Mouse (Mus musculus) lung, embryonic 14.5 days (tissue): ENCODE measurements around the gene Zfr2. TPM values are rescaled to one million over a fixed set of nuclear protein-coding genes. Genes with fewer than 3 reads are reported as not detected.

Experiments used
- ATAC-seq: fragments of 200-750 bp; cut with Nextera tagmentation; 2 replicates; pipeline ENCODE4 v1.8.0; 2017; ENCODE audit warnings: mild to moderate bottlenecking, moderate TSS enrichment, moderate library complexity; ENCODE audit not compliant: insufficient read depth
- DNase-seq: peaks from one replicate; pipeline ENCODE4 v3.0.0-alpha.2; 2015
- H3K27ac ChIP-seq: fragments of 300-500 bp; sonication (generic); 2 replicates; pipeline ENCODE4 v1.5.1; 2014; ENCODE audit warnings: low read depth, mild to moderate bottlenecking, moderate library complexity
- H3K27me3 ChIP-seq: fragments of 300-500 bp; sonication (generic); 2 replicates; pipeline ENCODE4 v1.6.1; 2014; ENCODE audit warnings: low read length, control low read depth; ENCODE audit not compliant: insufficient read depth
- H3K36me3 ChIP-seq: fragments of 300-500 bp; sonication (generic); 2 replicates; pipeline ENCODE4 v1.6.1; 2014; ENCODE audit warnings: control low read depth; ENCODE audit not compliant: insufficient read depth
- H3K4me1 ChIP-seq: fragments of 300-500 bp; sonication (generic); 2 replicates; pipeline ENCODE4 v1.6.1; 2014; ENCODE audit warnings: antibody characterized with exemption, control low read depth; ENCODE audit not compliant: insufficient read depth
- H3K4me2 ChIP-seq: fragments of 300-500 bp; sonication (generic); 2 replicates; pipeline ENCODE4 v1.6.1; 2014; ENCODE audit warnings: mild to moderate bottlenecking
- H3K4me3 ChIP-seq: fragments of 300-500 bp; sonication (generic); 2 replicates; pipeline ENCODE4 v1.5.1; 2014; ENCODE audit warnings: low read depth, low read length
- H3K9ac ChIP-seq: fragments of 300-500 bp; sonication (generic); 2 replicates; pipeline ENCODE4 v1.6.1; 2014
- H3K9me3 ChIP-seq: fragments of 300-500 bp; sonication (generic); 2 replicates; pipeline ENCODE4 v1.6.1; 2016; ENCODE audit warnings: low read depth, low read length, control low read depth
- CTCF ChIP-seq: IDR thresholded peaks from 2 replicates; pipeline ENCODE4 v1.5.1; 2016; ENCODE audit warnings: antibody characterized with exemption, low read depth
- WGBS: fragments of 180-500 bp; shearing (Covaris S2); extraction: QIAGEN DNeasy Blood & Tissue Kit; methylation state at CpG from one replicate; pipeline ENCODE4 v1.1.7; 2014; 5-methylcytosine and 5-hydroxymethylcytosine counted together
- polyA plus RNA-seq: library from polyadenylated mRNA; unstranded; fragments of >200 nt; fragmentation: Nextera tagmentation; extraction: Ambion mirVana; gene quantifications from 2 replicates; pipeline ENCODE4 v1.2.1, GENCODE M21; 2014

The Zfr2 gene
- polyA plus RNA-seq, 1 experiment from 2014 or later = 3.4 TPM

DNA sequence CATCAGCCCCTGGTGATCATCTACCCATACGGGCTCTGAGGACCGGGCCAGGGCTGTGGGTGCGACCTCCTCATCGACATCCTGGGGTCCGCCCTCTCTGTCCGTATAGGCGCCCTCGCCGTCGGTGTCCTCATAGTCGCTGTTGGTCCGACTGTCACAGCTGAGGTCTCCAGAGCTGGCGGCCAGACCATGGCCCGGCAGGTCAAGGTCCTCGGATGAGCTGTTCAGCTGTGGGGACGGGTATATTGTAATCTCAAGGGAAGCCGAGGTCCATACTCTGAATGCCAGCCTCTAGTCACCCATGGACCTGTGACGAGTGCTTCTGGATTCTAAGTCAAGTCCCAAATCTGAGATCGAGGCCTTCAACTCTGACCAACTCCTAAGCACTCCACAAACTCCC is 40.9 kb downstream of the Zfr2 start:
- ATAC-seq (no peak), DNase-seq (no peak)
- Histone ChIP-seq H3K4me3 (no peak overlapping the region), H3K36me3 (peaks cover 42% of the 10 kb centered on the region), H3K27ac (no peak overlapping the region), H3K9ac (no peak overlapping the region), H3K27me3 (no peaks in the 10 kb centered on the region), H3K4me1 (peaks cover 1% of the 10 kb centered on the region; the same call in 1 of the 2 replicates), H3K4me2 (no peak overlapping the region), H3K9me3 (no peaks in the 10 kb centered on the region)
- WGBS = 87% methylated on average over 19 of the region's 19 CpGs
- no peak for TF ChIP-seq CTCF

DNA sequence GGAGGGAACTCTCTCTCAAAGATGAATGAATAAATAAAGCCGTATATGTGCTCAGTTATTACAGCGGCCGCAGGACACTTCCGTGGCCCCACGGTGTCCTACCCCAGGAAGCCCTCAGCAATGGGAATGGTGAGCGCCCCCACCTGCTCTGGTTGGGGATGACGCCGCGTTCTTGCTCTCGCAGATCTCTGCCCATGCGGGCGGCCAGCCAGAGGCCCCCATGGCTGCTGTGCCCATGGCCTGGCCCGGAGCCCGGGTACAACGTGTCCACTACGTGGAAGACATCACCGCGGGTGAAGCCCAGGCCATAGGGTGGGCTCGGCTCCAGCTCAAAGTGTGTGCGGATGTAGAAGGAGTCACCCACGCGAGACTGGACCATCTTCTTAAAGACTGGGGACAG is 44.7 kb downstream of the Zfr2 start:
- Histone ChIP-seq H3K4me3 (no peak overlapping the region), H3K9me3 (no peaks in the 10 kb centered on the region), H3K9ac (no peak overlapping the region), H3K4me2 (no peak overlapping the region), H3K36me3 (peaks cover 19% of the 10 kb centered on the region; the same call in 1 of the 2 replicates), H3K27me3 (peaks cover 9% of the 10 kb centered on the region), H3K27ac (no peak overlapping the region), H3K4me1 (no peaks in the 10 kb centered on the region)
- WGBS = 71% methylated on average over 22 of the region's 22 CpGs
- TF ChIP-seq CTCF = 0 out of 2 replicates have a peak, but pooled peaks have one; percentile 5
- DNase-seq (no peak), ATAC-seq (no peak)

DNA sequence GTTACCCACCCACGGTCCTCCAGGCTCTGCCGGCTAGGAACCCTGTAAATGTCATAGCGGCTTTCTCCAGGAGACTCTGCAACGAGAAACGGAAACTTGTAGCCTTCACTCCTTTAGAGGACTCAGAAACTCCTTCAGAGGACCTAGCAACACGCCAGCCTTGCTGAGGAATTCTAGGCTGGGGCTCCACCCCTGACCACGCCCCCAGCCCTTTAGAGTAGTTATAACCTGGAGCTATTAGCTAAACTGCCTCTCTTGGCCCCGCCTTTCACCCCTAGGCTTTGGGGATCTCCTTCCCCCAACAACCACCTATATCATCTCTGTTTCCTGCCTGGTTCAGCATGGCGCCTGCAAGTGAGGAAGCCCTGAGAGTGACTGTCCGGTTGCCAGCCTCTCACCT is 46.5 kb downstream of the Zfr2 start:
- DNase-seq (peak; percentile 67), ATAC-seq (no peak)
- Histone ChIP-seq H3K4me1 (no peaks in the 10 kb centered on the region), H3K4me2 (no peak overlapping the region), H3K9ac (peak overlapping the region; percentile 9; the same call in 1 of the 2 replicates), H3K27me3 (peaks cover 27% of the 10 kb centered on the region), H3K9me3 (no peaks in the 10 kb centered on the region), H3K36me3 (0 out of 2 replicates have a peak, but pooled peaks cover 1% of the 10 kb centered on the region), H3K27ac (no peak overlapping the region), H3K4me3 (no peak overlapping the region)
- no peak for TF ChIP-seq CTCF
- WGBS = 23% methylated on average over 10 of the region's 10 CpGs

DNA sequence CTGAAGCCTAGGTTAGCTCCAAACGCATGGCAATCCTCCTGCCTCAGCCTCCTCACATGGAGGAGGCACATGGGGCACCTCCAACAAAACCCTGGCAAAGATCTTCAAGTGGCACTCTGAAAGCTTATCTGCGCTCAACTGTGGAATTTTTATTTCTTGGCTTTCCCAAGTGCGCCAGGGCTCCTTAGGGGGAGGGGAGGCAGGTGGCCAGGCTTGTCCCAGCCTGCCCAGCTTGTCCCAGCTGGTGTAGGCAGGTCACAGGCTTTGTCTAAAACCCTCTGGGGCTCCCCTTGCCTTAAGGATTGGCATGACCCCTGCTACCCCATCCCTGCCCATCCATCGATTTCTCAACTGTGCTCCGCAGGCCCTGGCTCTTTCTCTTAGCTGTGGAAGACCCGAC is 51.2 kb downstream of the Zfr2 start:
- WGBS = 37% methylated on average over 6 of the region's 6 CpGs
- Histone ChIP-seq H3K27ac (peak overlapping the region; percentile 6; the same call in 1 of the 2 replicates), H3K27me3 (peaks cover 36% of the 10 kb centered on the region)

DNA sequence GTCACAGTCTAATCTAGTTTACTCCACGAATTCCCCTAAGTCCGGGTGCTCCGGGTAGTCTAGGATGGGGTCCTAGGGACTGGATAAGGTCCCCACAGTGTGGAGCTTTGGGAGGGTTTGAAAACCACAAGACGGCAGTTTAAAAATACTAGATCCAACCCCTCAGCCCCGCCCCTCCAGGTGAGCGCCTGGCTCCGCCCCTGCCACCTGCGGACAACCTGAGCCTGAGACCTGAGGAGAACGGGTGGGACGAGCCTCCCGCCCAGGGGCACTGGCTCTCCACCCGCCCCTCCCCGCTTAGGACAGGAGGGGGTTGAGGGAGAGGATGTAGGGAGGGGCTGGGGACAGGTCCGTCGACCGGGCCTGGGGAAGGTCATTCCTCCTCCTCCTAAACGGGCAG is 51.8 kb downstream of the Zfr2 start:
- no peak for TF ChIP-seq CTCF
- Histone ChIP-seq H3K27me3 (peaks cover 34% of the 10 kb centered on the region), H3K4me3 (peak overlapping the region; percentile 40), H3K4me2 (peak overlapping the region; percentile 66), H3K27ac (peak overlapping the region; percentile 6), H3K36me3 (no peaks in the 10 kb centered on the region), H3K9ac (peak overlapping the region; percentile 13), H3K4me1 (no peaks in the 10 kb centered on the region), H3K9me3 (no peaks in the 10 kb centered on the region)
- DNase-seq = peak; percentile 59
- peak; percentile 26; the same call in 1 of the 2 replicates for ATAC-seq
- WGBS = 9% methylated on average over 17 of the region's 17 CpGs

More for the DNA sequence above, 51.2 kb downstream of the Zfr2 start:
- Histone ChIP-seq H3K4me3 (peak overlapping the region; percentile 40; the same call in 1 of the 2 replicates), H3K36me3 (no peaks in the 10 kb centered on the region), H3K9me3 (no peaks in the 10 kb centered on the region), H3K4me1 (no peaks in the 10 kb centered on the region), H3K4me2 (peak overlapping the region; percentile 66; the same call in 1 of the 2 replicates), H3K9ac (no peak overlapping the region)
- TF ChIP-seq CTCF = no peak
- DNase-seq = no peak
- ATAC-seq = no peak

DNA sequence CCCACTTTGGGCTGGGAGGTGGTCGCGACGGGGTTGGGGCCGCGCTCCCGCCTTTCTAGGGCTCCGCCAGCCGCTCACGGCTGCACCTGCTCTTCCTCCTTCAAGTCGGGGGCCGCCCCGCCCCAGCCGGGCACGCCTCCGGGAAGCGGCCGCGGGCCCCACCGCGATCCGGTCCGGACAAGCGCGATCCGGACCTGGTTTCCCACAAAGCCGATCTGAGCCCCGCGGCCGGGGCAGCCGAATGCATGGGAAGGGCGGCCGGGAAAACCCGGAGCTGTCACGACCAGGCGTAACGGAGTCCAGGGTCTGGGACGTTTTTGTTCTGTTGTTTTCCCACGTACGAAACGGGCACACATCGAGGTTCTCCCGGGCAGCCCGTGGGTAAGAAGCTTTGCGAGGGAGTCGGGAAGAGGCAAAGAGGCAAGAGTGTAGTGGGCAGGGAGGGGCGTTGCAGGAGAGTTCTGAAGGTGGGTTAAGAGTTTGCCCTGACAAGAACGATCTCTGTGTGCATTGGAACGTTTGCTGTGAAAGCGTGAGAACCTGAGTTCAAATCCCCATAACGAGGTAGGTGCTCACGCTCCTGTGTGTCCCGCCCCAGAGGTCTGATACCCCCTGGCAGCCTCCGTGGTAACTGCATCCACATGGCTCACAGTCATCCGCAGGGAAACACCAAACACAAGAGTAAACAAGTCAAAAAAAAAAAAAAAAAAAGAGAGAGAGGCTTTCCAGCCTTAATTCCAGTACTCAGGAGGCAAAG is 52.9 kb downstream of the Zfr2 start:
- peak overlapping the region; percentile 6; the same call in 1 of the 2 replicates for H3K27ac ChIP-seq
- ATAC-seq (peak; percentile 69), DNase-seq (peak; percentile 96)
- peaks cover 39% of the 10 kb centered on the region for H3K27me3 ChIP-seq
- H3K9ac ChIP-seq = peak overlapping the region; percentile 47
- no peaks in the 10 kb centered on the region for H3K4me1 ChIP-seq
- 1% methylated on average over 54 of the region's 54 CpGs for WGBS
- TF ChIP-seq CTCF = peak; percentile 22; the same call in 1 of the 2 replicates
- peak overlapping the region; percentile 66 for H3K4me2 ChIP-seq
- H3K9me3 ChIP-seq = no peaks in the 10 kb centered on the region
- peak overlapping the region; percentile 40 for H3K4me3 ChIP-seq
- no peaks in the 10 kb centered on the region for H3K36me3 ChIP-seq

DNA sequence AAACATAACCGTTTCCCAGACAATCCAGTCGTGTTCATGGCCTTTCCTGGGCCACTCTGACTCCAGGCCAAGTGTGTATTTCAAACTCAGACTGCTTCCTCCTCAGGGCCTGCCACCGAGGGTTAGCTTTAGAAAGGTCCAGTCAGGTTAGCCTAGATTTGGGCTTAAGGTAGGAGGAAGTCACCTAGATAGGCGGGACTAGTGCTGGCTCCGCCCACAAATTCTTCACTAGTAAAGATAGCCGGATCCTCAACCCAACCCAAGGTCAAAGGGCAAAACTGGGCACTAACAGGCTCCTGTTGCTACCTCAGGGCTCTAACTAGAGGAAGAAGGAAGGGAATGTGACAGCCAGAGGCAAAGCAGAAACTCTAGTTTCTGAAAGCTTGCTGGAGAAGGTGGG is 53.6 kb downstream of the Zfr2 start:
- peak overlapping the region; percentile 66; the same call in 1 of the 2 replicates for H3K4me2 ChIP-seq
- H3K4me1 ChIP-seq = 0 out of 2 replicates have a peak, but pooled peaks cover 2% of the 10 kb centered on the region
- H3K27me3 ChIP-seq = peaks cover 43% of the 10 kb centered on the region
- H3K9ac ChIP-seq = no peak overlapping the region
- no peak overlapping the region for H3K4me3 ChIP-seq
- TF ChIP-seq CTCF = no peak
- H3K27ac ChIP-seq = no peak overlapping the region
- H3K36me3 ChIP-seq = no peaks in the 10 kb centered on the region
- H3K9me3 ChIP-seq = no peaks in the 10 kb centered on the region
- 29% methylated on average over 6 of the region's 6 CpGs for WGBS
- no peak for ATAC-seq
- DNase-seq = no peak
